Mouse (Mus musculus) cerebellum, adult 2 months (tissue): Measurements from ENCODE around the gene Tns1. TPM values are rescaled to one million over a fixed set of nuclear protein-coding genes. Genes with fewer than 3 reads are reported as not detected.

Source experiments
- DNase-seq, 2 experiments: peaks; one replicate each; pipeline ENCODE4 v3.0.0; 2021
- H3K27ac ChIP-seq: fragments of 200-500 bp; 2 replicates; pipeline ENCODE4 v1.5.1; 2012; ENCODE audit warnings: low read length, control low read depth, inconsistent platforms; ENCODE audit not compliant: insufficient read depth
- H3K27me3 ChIP-seq: fragments of 200-500 bp; 2 replicates; pipeline ENCODE4 v1.6.1; 2012; ENCODE audit warnings: inconsistent platforms, mild to moderate bottlenecking, low read length, moderate library complexity; ENCODE audit not compliant: control insufficient read depth, insufficient read depth
- H3K4me1 ChIP-seq: fragments of 200-500 bp; 2 replicates; pipeline ENCODE4 v1.6.1; 2011; ENCODE audit warnings: low read length; ENCODE audit not compliant: control insufficient read depth, insufficient read depth
- H3K4me3 ChIP-seq: fragments of 200-500 bp; replicated peaks from 2 replicates; pipeline ENCODE3; 2011; ENCODE audit warnings: mild to moderate bottlenecking, low read depth, low read length, control low read depth; ENCODE audit not compliant: insufficient read depth
- CTCF ChIP-seq: fragments of 200-500 bp; IDR thresholded peaks from 2 replicates; pipeline ENCODE4 v1.5.1; 2011; ENCODE audit warnings: low read depth, mild to moderate bottlenecking, control low read depth, low read length, moderate library complexity, borderline replicate concordance; ENCODE audit not compliant: insufficient read depth
- POLR2A ChIP-seq: fragments of 200-500 bp; IDR thresholded peaks from 2 replicates; pipeline ENCODE4 v1.6.1; 2011; ENCODE audit warnings: low read length, control low read depth, borderline replicate concordance; ENCODE audit not compliant: insufficient read depth
- WGBS: fragments of 180-500 bp; shearing (Covaris S2); methylation state at CpG from one replicate; pipeline ENCODE4 v1.1.7; 2018; 5-methylcytosine and 5-hydroxymethylcytosine counted together
- polyA plus RNA-seq: library from polyadenylated mRNA; depleted of rRNA; stranded (reverse); fragments of >200 nt; gene quantifications from 2 replicates; pipeline ENCODE4 v1.2.3, GENCODE M21; 2012; rRNA removed

The Tns1 gene
- polyA plus RNA-seq, 1 experiment: 25.1 TPM

GRCm38 (mm10) chr1:73875676-73876218 is 248.5 kb downstream of the Tns1 start:
- Histone ChIP-seq H3K4me3 (no peak overlapping the region), H3K27ac (no peak overlapping the region), H3K4me1 (no peaks in the 10 kb centered on the region), H3K27me3 (no peaks in the 10 kb centered on the region)
- DNase-seq: no peak
- TF ChIP-seq CTCF (no peak), POLR2A (no peak)
- 57% methylated on average over 1 of the region's 1 CpGs for WGBS

GRCm38 (mm10) chr1:73864314-73864713 is 259.9 kb downstream of the Tns1 start:
- H3K4me3 ChIP-seq: no peak overlapping the region
- TF ChIP-seq CTCF (no peak), POLR2A (no peak)
- peaks cover 3% of the 10 kb centered on the region; the same call in 1 of the 2 replicates for H3K4me1 ChIP-seq
- peak in 1 of 2 experiments; percentile 42 for DNase-seq
- WGBS: 14% methylated on average over 3 of the region's 3 CpGs
- no peaks in the 10 kb centered on the region for H3K27me3 ChIP-seq
- no peak overlapping the region for H3K27ac ChIP-seq

GRCm38 (mm10) chr1:73863074-73863431 is 261.2 kb downstream of the Tns1 start:
- DNase-seq: no peak
- 89% methylated on average over 11 of the region's 11 CpGs for WGBS
- no peak for TF ChIP-seq CTCF
- TF ChIP-seq POLR2A: no peak

GRCm38 (mm10) chr1:73862323-73863073 is 261.8 kb downstream of the Tns1 start:
- DNase-seq: peak in 1 of 2 experiments; percentile 9
- TF ChIP-seq CTCF (peak; percentile 38; the same call in 1 of the 2 replicates), POLR2A (no peak)
- Histone ChIP-seq H3K4me3 (no peak overlapping the region), H3K27me3 (no peaks in the 10 kb centered on the region), H3K4me1 (peaks cover 3% of the 10 kb centered on the region; the same call in 1 of the 2 replicates), H3K27ac (no peak overlapping the region)
- 49% methylated on average over 15 of the region's 15 CpGs for WGBS

More at GRCm38 (mm10) chr1:73863074-73863431, 261.2 kb downstream of the Tns1 start:
- no peak overlapping the region for H3K27ac ChIP-seq
- peaks cover 3% of the 10 kb centered on the region; the same call in 1 of the 2 replicates for H3K4me1 ChIP-seq
- H3K27me3 ChIP-seq: no peaks in the 10 kb centered on the region
- no peak overlapping the region for H3K4me3 ChIP-seq

DNA sequence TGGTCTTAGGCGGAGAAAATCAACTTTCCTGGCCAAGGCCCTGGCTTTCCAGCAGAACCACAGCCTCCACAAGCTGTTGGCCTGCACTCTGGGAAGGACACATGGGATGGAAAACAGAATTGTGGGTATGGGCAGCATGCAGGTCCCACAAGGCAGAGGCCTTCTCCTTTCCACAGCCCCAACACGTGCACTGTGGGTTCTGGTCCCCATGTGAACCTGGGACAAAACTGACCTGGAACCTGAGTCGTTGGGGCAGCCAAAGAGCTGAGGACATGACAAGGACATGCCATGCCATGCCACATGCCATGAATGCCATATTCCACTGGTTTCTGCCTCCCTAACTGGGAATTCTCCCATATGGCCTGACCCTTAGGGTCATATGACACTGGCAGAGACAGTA is 263.8 kb downstream of the Tns1 start:
- Histone ChIP-seq H3K27ac (no peak overlapping the region), H3K4me1 (peaks cover 3% of the 10 kb centered on the region; the same call in 1 of the 2 replicates), H3K27me3 (no peaks in the 10 kb centered on the region), H3K4me3 (no peak overlapping the region)
- WGBS: 83% methylated on average over 3 of the region's 3 CpGs
- no peak for DNase-seq
- no peak for TF ChIP-seq POLR2A
- no peak for TF ChIP-seq CTCF

Other genes starting within 250 kb of the Tns1 start
- gene Rufy4, start 1.1 kb upstream of the Tns1 start, polyA plus RNA-seq: 0.17 and 0.18 TPM in 2 replicates
- 0.15 TPM in 1 of 2 replicates, not detected in the other for gene Cxcr2, start 29.5 kb upstream of the Tns1 start, polyA plus RNA-seq
- not detected in 2 replicates for gene Cxcr1, start 70.2 kb upstream of the Tns1 start, polyA plus RNA-seq
- gene Arpc2, start 111.6 kb upstream of the Tns1 start, polyA plus RNA-seq: 146 and 151 TPM in 2 replicates
- not detected in 2 replicates for gene Gpbar1, start 154.1 kb upstream of the Tns1 start, polyA plus RNA-seq
- gene Aamp, start 160.3 kb upstream of the Tns1 start, polyA plus RNA-seq: 186 and 198 TPM in 2 replicates
- gene Pnkd, start 160.5 kb upstream of the Tns1 start, polyA plus RNA-seq: 185 and 201 TPM in 2 replicates
- gene Tmbim1, start 181.2 kb upstream of the Tns1 start, polyA plus RNA-seq: 56.1 and 58.2 TPM in 2 replicates
- 2.1 and 3.3 TPM in 2 replicates for gene Catip, start 237.7 kb upstream of the Tns1 start, polyA plus RNA-seq